Mouse (Mus musculus): ENCODE measurements around the gene Nelfcd. TPM values are rescaled to one million over a fixed set of nuclear protein-coding genes. Genes with fewer than 3 reads are reported as not detected.

Nelfcd gene
- polyA plus RNA-seq, 1 experiment from 2014 or later = 108 TPM

- no peak within 1 kb of the TSS for H3K9ac ChIP-seq (ENCODE audit: low read length)
- H3K27ac ChIP-seq (ENCODE audit: low read depth) = no peak within 1 kb of the TSS
- no peak for ATAC-seq (replicated peaks; ENCODE audit: low FRiP score, low TSS enrichment, low read depth)
Observed at GRCm38 (mm10) chr2:174450353-174450752, 34.7 kb downstream of the Nelfcd start, which contains the start of gene Tubb1. TSS of gene Tubb1 (plus strand) at chr2:174450695.

GRCm38 (mm10) chr2:174453681-174454080, 38.1 kb downstream of the Nelfcd start:
- Histone ChIP-seq H3K27me3 (replicated peaks; ENCODE audit: control insufficient read depth, insufficient read depth, low read length) (no peaks in the 10 kb centered on the region), H3K9me3 (ENCODE audit: control insufficient read depth, low read length) (no peaks in the 10 kb centered on the region), H3K27ac (ENCODE audit: low read depth) (no peak overlapping the region), H3K4me2 (ENCODE audit: low read length) (no peak overlapping the region), H3K36me3 (ENCODE audit: control insufficient read depth, insufficient read depth, low read length) (no peaks in the 10 kb centered on the region), H3K4me1 (replicated peaks; ENCODE audit: control insufficient read depth, insufficient read depth, low read length) (no peaks in the 10 kb centered on the region), H3K4me3 (ENCODE audit: low read depth, low read length) (no peak overlapping the region), H3K9ac (ENCODE audit: low read length) (no peak overlapping the region)
- WGBS = 74% methylated on average over 7 of the region's 7 CpGs
- DNase-seq (ENCODE audit: low spot score) (no peak), ATAC-seq (replicated peaks; ENCODE audit: low FRiP score, low TSS enrichment, low read depth) (no peak)

More at GRCm38 (mm10) chr2:174450353-174450752, 34.7 kb downstream of the Nelfcd start, which contains the start of gene Tubb1:
- Histone ChIP-seq H3K36me3 (ENCODE audit: control insufficient read depth, insufficient read depth, low read length) (no peaks in the 10 kb centered on the region), H3K9me3 (ENCODE audit: control insufficient read depth, low read length) (no peaks in the 10 kb centered on the region), H3K4me1 (replicated peaks; ENCODE audit: control insufficient read depth, insufficient read depth, low read length) (no peaks in the 10 kb centered on the region), H3K4me3 (ENCODE audit: low read depth, low read length) (no peak within 1 kb of the TSS), H3K27me3 (replicated peaks; ENCODE audit: control insufficient read depth, insufficient read depth, low read length) (no peaks in the 10 kb centered on the region), H3K4me2 (ENCODE audit: low read length) (no peak within 1 kb of the TSS)
- WGBS = 72% methylated on average over 4 of the region's 4 CpGs
- no peak for DNase-seq (ENCODE audit: low spot score)

GRCm38 (mm10) chr2:174459365-174459764, 43.8 kb downstream of the Nelfcd start:
- Histone ChIP-seq H3K36me3 (ENCODE audit: control insufficient read depth, insufficient read depth, low read length) (peaks cover 33% of the 10 kb centered on the region), H3K9me3 (ENCODE audit: control insufficient read depth, low read length) (no peaks in the 10 kb centered on the region), H3K4me1 (replicated peaks; ENCODE audit: control insufficient read depth, insufficient read depth, low read length) (peaks cover 6% of the 10 kb centered on the region; the same call in 1 of the 2 replicates), H3K27me3 (replicated peaks; ENCODE audit: control insufficient read depth, insufficient read depth, low read length) (no peaks in the 10 kb centered on the region), H3K4me3 (ENCODE audit: low read depth, low read length) (no peak overlapping the region), H3K27ac (ENCODE audit: low read depth) (no peak overlapping the region), H3K4me2 (ENCODE audit: low read length) (no peak overlapping the region), H3K9ac (ENCODE audit: low read length) (no peak overlapping the region)
- ATAC-seq (replicated peaks; ENCODE audit: low FRiP score, low TSS enrichment, low read depth) = no peak
- DNase-seq (ENCODE audit: low spot score) = no peak
- WGBS = 71% methylated on average over 2 of the region's 2 CpGs

- H3K27me3 ChIP-seq (replicated peaks; ENCODE audit: control insufficient read depth, insufficient read depth, low read length) = no peaks in the 10 kb centered on the region
- peak overlapping the region; percentile 85 for H3K4me3 ChIP-seq (ENCODE audit: low read depth, low read length)
- peaks cover 6% of the 10 kb centered on the region; the same call in 1 of the 2 replicates for H3K4me1 ChIP-seq (replicated peaks; ENCODE audit: control insufficient read depth, insufficient read depth, low read length)
- H3K9ac ChIP-seq (ENCODE audit: low read length) = peak overlapping the region; percentile 90
- peak; percentile 42 for ATAC-seq (replicated peaks; ENCODE audit: low FRiP score, low TSS enrichment, low read depth)
- no peaks in the 10 kb centered on the region for H3K9me3 ChIP-seq (ENCODE audit: control insufficient read depth, low read length)
- H3K27ac ChIP-seq (ENCODE audit: low read depth) = peak overlapping the region; percentile 52; the same call in 1 of the 2 replicates
- 32% methylated on average over 10 of the region's 10 CpGs for WGBS
- H3K36me3 ChIP-seq (ENCODE audit: control insufficient read depth, insufficient read depth, low read length) = peaks cover 69% of the 10 kb centered on the region
- H3K4me2 ChIP-seq (ENCODE audit: low read length) = peak overlapping the region; percentile 99
- DNase-seq (ENCODE audit: low spot score) = no peak
Observed at GRCm38 (mm10) chr2:174463370-174463769, 47.8 kb downstream of the Nelfcd start.

GRCm38 (mm10) chr2:174463789-174464523, 48.4 kb downstream of the Nelfcd start, which contains the start of gene Atp5e:
TSS of gene Atp5e (minus strand) at chr2:174464105.
- Histone ChIP-seq H3K9me3 (ENCODE audit: control insufficient read depth, low read length) (no peaks in the 10 kb centered on the region), H3K4me2 (ENCODE audit: low read length) (peak within 1 kb of the TSS; percentile 99), H3K36me3 (ENCODE audit: control insufficient read depth, insufficient read depth, low read length) (peaks cover 74% of the 10 kb centered on the region), H3K4me1 (replicated peaks; ENCODE audit: control insufficient read depth, insufficient read depth, low read length) (peaks cover 6% of the 10 kb centered on the region; the same call in 1 of the 2 replicates), H3K27me3 (replicated peaks; ENCODE audit: control insufficient read depth, insufficient read depth, low read length) (no peaks in the 10 kb centered on the region), H3K9ac (ENCODE audit: low read length) (peak within 1 kb of the TSS; percentile 90), H3K4me3 (ENCODE audit: low read depth, low read length) (peak within 1 kb of the TSS; percentile 85), H3K27ac (ENCODE audit: low read depth) (peak within 1 kb of the TSS; percentile 52; the same call in 1 of the 2 replicates)
- ATAC-seq (replicated peaks; ENCODE audit: low FRiP score, low TSS enrichment, low read depth) (peak; percentile 100), DNase-seq (ENCODE audit: low spot score) (peak; percentile 93)
- WGBS = 2% methylated on average over 48 of the region's 48 CpGs

GRCm38 (mm10) chr2:174470333-174470732, 54.7 kb downstream of the Nelfcd start:
- Histone ChIP-seq H3K4me1 (replicated peaks; ENCODE audit: control insufficient read depth, insufficient read depth, low read length) (peaks cover 17% of the 10 kb centered on the region), H3K27ac (ENCODE audit: low read depth) (no peak overlapping the region), H3K27me3 (replicated peaks; ENCODE audit: control insufficient read depth, insufficient read depth, low read length) (no peaks in the 10 kb centered on the region), H3K4me3 (ENCODE audit: low read depth, low read length) (no peak overlapping the region), H3K9me3 (ENCODE audit: control insufficient read depth, low read length) (no peaks in the 10 kb centered on the region), H3K4me2 (ENCODE audit: low read length) (no peak overlapping the region), H3K36me3 (ENCODE audit: control insufficient read depth, insufficient read depth, low read length) (peaks cover 45% of the 10 kb centered on the region), H3K9ac (ENCODE audit: low read length) (no peak overlapping the region)
- DNase-seq (ENCODE audit: low spot score) = no peak
- ATAC-seq (replicated peaks; ENCODE audit: low FRiP score, low TSS enrichment, low read depth) = no peak
- WGBS = 77% methylated on average over 4 of the region's 4 CpGs

- Histone ChIP-seq H3K36me3 (ENCODE audit: control insufficient read depth, insufficient read depth, low read length) (peaks cover 39% of the 10 kb centered on the region), H3K9ac (ENCODE audit: low read length) (no peak overlapping the region), H3K4me1 (replicated peaks; ENCODE audit: control insufficient read depth, insufficient read depth, low read length) (peaks cover 17% of the 10 kb centered on the region), H3K4me2 (ENCODE audit: low read length) (no peak overlapping the region), H3K27ac (ENCODE audit: low read depth) (no peak overlapping the region), H3K27me3 (replicated peaks; ENCODE audit: control insufficient read depth, insufficient read depth, low read length) (no peaks in the 10 kb centered on the region), H3K4me3 (ENCODE audit: low read depth, low read length) (no peak overlapping the region), H3K9me3 (ENCODE audit: control insufficient read depth, low read length) (no peaks in the 10 kb centered on the region)
- ATAC-seq (replicated peaks; ENCODE audit: low FRiP score, low TSS enrichment, low read depth) = no peak
- WGBS = 87% methylated on average over 7 of the region's 7 CpGs
- DNase-seq (ENCODE audit: low spot score) = no peak
Observed at GRCm38 (mm10) chr2:174470786-174471405, 55.3 kb downstream of the Nelfcd start.

GRCm38 (mm10) chr2:174472407-174472806, 56.8 kb downstream of the Nelfcd start:
- ATAC-seq (replicated peaks; ENCODE audit: low FRiP score, low TSS enrichment, low read depth) (peak; percentile 36), DNase-seq (ENCODE audit: low spot score) (no peak)
- H3K9me3 ChIP-seq (ENCODE audit: control insufficient read depth, low read length) = no peaks in the 10 kb centered on the region
- WGBS = 6% methylated on average over 30 of the region's 30 CpGs
- H3K36me3 ChIP-seq (ENCODE audit: control insufficient read depth, insufficient read depth, low read length) = peaks cover 24% of the 10 kb centered on the region
- peak overlapping the region; percentile 73 for H3K27ac ChIP-seq (ENCODE audit: low read depth)
- H3K4me3 ChIP-seq (ENCODE audit: low read depth, low read length) = peak overlapping the region; percentile 79
- peak overlapping the region; percentile 79 for H3K9ac ChIP-seq (ENCODE audit: low read length)
- no peaks in the 10 kb centered on the region for H3K27me3 ChIP-seq (replicated peaks; ENCODE audit: control insufficient read depth, insufficient read depth, low read length)
- peaks cover 17% of the 10 kb centered on the region for H3K4me1 ChIP-seq (replicated peaks; ENCODE audit: control insufficient read depth, insufficient read depth, low read length)
- peak overlapping the region; percentile 84 for H3K4me2 ChIP-seq (ENCODE audit: low read length)

All from intestine, embryonic 14.5 days (tissue).